Mouse (Mus musculus) spleen, postnatal 36 days (tissue): ENCODE measurements around the gene Col4a2.

Experiments
- DNase-seq, 2 experiments: peaks; one replicate each; pipeline ENCODE4 v3.0.0; 2022; ENCODE audit warnings: low spot score in 2 of 2, mixed read lengths in 1 of 2

Gene Col4a2

GRCm38 (mm10) chr8:11323681-11324080 lies 11.1 kb downstream of the Col4a2 start:
- DNase-seq: no peak

DNA sequence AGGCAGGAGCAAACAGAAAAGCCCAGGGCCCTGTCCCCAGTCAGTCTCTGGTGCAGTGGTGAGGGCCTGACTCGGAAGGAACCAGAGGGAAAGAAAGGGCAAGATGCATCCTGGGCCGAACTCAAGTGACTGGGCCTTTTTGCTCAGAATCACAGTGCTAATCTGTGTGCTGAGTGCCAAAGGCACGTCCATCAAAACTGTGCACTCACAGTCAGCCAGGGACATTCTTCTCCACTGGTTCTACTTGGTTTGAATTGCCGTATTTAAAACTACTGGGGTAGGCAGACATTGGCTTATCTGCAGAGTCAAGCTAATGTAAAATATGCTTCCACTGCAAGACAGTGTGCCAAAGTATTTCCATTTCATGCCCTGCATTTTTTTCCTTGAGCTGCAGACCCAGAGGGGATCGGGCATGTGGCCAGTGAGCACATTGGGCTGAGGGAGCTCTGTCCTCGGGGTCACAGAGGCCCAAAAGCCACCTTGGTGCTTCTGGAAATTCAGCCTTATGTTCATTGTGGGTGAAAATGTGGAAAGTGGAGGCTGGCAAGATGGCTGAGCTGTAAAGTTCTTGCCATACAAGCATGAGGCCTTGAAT lies 12.3 kb downstream of the Col4a2 start:
- DNase-seq: no peak

DNA sequence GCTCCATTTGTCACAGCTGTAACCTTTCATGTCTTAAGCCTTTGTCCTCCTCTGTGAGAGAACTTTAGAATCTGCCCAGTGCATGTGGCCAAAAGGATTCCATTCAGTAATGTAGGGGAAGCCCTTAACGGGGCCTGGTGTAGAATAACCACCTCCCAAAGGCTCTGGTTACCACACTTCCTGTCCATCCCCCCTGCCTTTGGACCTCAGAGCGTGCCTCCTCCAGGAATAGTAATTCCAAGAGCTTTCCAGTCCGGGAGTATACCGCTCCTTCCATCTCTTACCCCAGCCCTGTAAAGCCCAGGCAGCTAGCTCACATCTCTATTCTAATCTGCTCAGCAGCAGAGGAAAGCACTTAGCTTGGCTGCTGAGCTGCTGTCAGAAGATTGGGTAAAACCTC lies 14.7 kb downstream of the Col4a2 start:
- DNase-seq: peak in 1 of 2 experiments; percentile 7

DNA sequence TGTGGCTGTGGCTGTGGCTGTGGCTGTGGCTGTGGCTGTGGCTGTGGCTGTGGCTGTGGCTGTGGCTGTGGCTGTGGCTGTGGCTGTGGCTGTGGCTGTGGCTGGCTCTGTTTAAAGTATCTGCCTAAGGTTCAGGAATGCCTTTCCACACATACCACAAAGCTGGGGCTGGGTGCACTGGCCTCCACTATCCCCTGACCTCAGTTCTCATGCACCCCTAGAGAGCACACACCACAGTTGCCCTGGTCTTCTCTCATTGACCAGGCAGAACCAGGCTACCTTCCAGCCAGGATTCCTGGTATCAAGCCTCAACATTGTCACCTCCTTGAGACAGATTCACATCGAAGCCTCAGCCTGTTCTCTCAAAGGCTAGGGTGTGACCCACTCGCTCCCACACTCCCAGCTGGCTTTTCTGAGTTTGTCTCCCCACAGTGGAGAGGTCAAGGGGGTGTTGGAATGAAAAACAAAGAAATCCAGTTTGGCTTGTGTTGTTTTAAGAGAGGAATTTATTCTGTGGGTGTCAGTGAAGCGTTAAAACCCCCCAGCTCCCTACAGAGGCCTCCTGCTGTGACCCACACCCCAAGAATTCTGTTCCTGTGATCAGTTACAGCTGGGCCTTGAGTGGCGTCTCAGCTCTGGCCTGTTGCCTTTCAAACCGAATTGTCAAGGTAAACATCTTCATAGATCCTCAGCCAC lies 15.3 kb downstream of the Col4a2 start:
- no peak for DNase-seq

GRCm38 (mm10) chr8:11331561-11331960 lies 19.0 kb downstream of the Col4a2 start:
- DNase-seq: no peak

- DNase-seq: no peak
Observed at GRCm38 (mm10) chr8:11333746-11334145, 21.1 kb downstream of the Col4a2 start.

- DNase-seq: no peak
Observed at GRCm38 (mm10) chr8:11334493-11334892, 21.9 kb downstream of the Col4a2 start.

- DNase-seq: no peak
Observed at GRCm38 (mm10) chr8:11335238-11335637, 22.6 kb downstream of the Col4a2 start.

DNA sequence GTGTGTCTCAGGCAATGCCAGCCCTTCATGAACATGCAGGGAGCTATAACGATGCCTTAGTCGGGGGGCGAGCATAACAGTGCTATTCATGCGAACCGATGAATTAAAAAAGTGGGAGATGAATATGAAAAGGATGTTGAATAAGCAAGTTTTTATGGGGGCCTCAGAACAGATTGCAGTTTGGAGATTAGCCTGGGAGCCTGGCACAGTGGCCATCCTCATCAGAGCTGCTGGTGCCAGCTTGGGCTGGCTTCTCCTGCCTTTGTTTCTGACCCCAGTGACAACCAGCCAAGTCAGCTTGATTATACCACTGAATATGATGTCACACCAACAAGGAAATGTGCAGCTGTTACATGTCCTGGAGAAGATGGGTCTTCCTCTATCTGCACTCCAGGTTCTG lies 23.7 kb downstream of the Col4a2 start:
- no peak for DNase-seq

GRCm38 (mm10) chr8:11337642-11338041 lies 25.0 kb downstream of the Col4a2 start:
- DNase-seq: no peak

DNA sequence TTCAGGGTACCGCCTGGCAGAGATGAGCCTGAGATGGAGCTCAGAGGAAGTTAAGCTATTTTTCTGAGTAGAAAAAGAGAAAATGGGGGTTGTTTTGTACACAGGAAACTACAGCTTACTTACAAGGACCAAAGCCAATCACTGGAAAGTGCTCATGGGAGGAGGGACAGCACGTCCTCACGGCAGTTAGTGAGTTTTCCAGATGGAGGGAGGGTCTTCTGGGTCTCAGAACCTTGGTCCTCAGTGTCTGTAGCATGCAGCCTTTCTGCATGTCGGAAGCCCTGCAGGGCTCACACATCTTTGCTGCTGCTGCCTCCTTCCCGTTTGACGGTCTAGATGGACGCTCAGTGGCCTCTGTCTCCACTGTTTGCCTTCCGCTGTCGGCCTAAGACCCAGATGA lies 25.9 kb downstream of the Col4a2 start:
- DNase-seq: no peak

GRCm38 (mm10) chr8:11340310-11341110 lies 27.9 kb downstream of the Col4a2 start:
- DNase-seq: peak in 1 of 2 experiments; percentile 6

- no peak for DNase-seq
Observed at GRCm38 (mm10) chr8:11341111-11341566, 28.5 kb downstream of the Col4a2 start.

- no peak for DNase-seq
Observed at GRCm38 (mm10) chr8:11344459-11344858, 31.9 kb downstream of the Col4a2 start.

GRCm38 (mm10) chr8:11346225-11346624 lies 33.6 kb downstream of the Col4a2 start:
- no peak for DNase-seq

DNA sequence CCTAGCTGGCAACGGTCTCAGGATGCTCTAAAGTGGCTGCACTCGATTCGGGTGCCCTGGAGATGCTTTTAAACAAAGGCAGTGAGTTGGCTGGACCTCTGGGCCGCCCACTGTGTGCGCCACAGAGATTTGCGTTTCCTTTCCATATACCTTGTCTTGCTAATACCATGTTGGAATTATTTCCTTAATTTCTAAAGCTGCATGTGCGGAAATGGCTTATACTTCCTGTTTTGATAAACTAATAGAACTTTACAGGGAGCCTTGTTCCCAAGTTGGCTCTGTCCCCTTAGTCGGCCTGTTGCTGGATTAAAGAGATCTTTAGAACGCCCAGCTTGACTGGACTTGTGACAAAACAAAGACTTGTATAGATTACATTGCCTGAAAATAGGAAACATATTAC lies 35.1 kb downstream of the Col4a2 start:
- DNase-seq: no peak

GRCm38 (mm10) chr8:11348622-11349021 lies 36.0 kb downstream of the Col4a2 start:
- no peak for DNase-seq

GRCm38 (mm10) chr8:11351355-11351754 lies 38.8 kb downstream of the Col4a2 start:
- no peak for DNase-seq

GRCm38 (mm10) chr8:11352514-11352913 lies 39.9 kb downstream of the Col4a2 start:
- no peak for DNase-seq

DNA sequence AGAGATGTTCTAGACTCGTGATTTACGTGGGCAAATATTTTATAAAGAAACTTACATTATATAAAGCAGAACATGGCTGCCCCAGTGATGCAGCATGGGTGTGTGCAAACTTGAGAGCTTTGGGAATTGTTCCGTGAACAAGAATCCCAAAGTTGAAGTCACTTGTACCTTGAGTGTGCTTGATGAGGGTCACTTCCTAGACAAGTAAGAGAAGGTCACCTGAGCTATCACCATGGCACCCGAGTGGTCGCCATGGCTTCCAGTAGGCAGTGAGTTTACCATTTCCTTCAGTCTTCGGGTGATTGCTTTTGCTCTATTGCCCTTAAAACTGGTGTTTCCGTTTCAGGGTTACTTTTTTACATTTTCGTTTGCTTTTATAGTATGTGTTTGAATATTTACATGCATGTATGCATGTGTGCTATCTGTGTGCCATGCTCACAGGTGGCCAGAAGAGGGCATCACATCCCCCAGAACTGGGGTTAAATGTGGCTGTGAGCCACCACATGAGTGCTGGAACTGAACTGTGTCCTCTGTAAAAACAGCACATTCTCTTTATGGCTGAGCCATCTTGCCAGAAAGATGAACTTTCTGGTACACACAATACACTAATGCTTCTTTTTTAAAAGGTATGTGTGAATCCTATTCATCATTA lies 42.3 kb downstream of the Col4a2 start:
- DNase-seq: no peak

DNA sequence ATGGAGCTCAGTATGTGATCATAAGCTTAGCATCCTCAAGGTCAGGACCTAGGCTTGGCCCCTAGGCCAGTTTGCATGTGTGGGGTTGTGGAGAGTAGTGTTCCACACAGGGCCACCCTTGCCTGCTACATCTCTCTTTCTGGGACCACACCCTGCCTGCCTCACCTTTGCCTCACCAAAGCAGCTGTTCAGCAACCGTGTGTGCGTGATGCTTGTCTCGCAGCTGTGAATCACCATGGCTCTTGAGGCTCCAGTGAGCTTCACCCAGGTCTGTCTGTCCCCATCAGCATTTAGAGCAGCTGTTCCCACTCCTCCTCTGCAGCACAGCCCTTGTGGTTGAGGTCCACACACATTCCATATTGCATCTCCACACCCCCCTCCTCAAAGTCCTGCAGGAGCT lies 43.3 kb downstream of the Col4a2 start:
- DNase-seq: no peak

DNA sequence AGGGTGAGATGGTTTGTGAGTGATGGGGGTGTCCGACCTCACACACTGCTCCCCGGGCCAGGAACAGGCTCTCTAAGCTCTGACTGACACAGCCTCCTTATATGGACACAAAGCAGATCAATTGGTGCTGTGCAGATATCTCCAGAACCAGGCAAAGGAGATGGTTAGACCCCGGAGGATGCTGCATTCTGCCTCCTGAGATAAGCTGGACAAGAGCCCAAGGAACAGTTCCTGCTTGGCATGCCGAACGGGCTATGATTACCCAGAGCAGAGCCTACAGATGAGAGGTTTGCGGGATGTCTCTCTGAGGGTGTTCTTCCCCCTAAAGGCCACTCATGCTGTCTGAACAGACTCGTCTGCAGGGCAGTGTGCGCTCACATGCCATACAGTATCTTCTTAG lies 44.2 kb downstream of the Col4a2 start:
- DNase-seq: no peak
